Mouse (Mus musculus): Measurements from ENCODE around the gene Gm20896. TPM values are rescaled to one million over a fixed set of nuclear protein-coding genes. Genes with fewer than 3 reads are reported as not detected.
"Not testable (repeated sequence)": the region's sequence is repeated elsewhere in the genome, so short reads cannot be mapped to it uniquely, and the experiment has no call there.

Gene Gm20896
- not detected in 2 replicates for polyA plus RNA-seq (2014; fragmentation: Nextera tagmentation; extraction: Ambion mirVana)

- H3K4me3 ChIP-seq (ENCODE audit: low read depth, low read length); H3K4me2 ChIP-seq (replicated peaks; ENCODE audit: low read depth, low read length): not testable (repeated sequence)
- 67% methylated on average over 1 of the region's 6 CpGs for WGBS
Observed at GRCm38 (mm10) chrY:35921426-35921825, at the start of gene Gm20896. Gm20896 (minus strand) TSS chrY:35921526.

More at GRCm38 (mm10) chrY:35921426-35921825, at the start of gene Gm20896:
- not testable (repeated sequence) for H3K4me1 ChIP-seq (ENCODE audit: control insufficient read depth, insufficient read depth, low read length); ATAC-seq (ENCODE audit: insufficient number of reproducible peaks, insufficient read depth, low FRiP score, low read depth); H3K27me3 ChIP-seq (ENCODE audit: control insufficient read depth, insufficient read depth, low read length); H3K9me3 ChIP-seq (ENCODE audit: control insufficient read depth, low read depth, low read length); H3K36me3 ChIP-seq (ENCODE audit: control insufficient read depth, insufficient read depth, low read length); H3K27ac ChIP-seq (ENCODE audit: low read length); H3K9ac ChIP-seq (replicated peaks; ENCODE audit: low read depth, low read length)
